Mouse (Mus musculus): ENCODE results near the gene Bfsp2.
"Not testable (repeated sequence)": the region's sequence is repeated elsewhere in the genome, so short reads cannot be mapped to it uniquely, and the experiment has no call there.

Gene Bfsp2

GRCm38 (mm10) chr9:103426425-103426824 lies 53.8 kb downstream of the Bfsp2 start:
- DNase-seq (ENCODE audit: low read depth, low spot score) = peak; percentile 78
- H3K36me3 ChIP-seq (ENCODE audit: control insufficient read depth, insufficient read depth, low read length, poor library complexity, severe bottlenecking) = no peaks in the 10 kb centered on the region; the same call in 1 of the 2 replicates
- no peaks in the 10 kb centered on the region for H3K27me3 ChIP-seq (ENCODE audit: control insufficient read depth, insufficient read depth, low read length, poor library complexity, severe bottlenecking)

- no peaks in the 10 kb centered on the region; the same call in 1 of the 2 replicates for H3K36me3 ChIP-seq (ENCODE audit: control insufficient read depth, insufficient read depth, low read length, poor library complexity, severe bottlenecking)
- DNase-seq (ENCODE audit: low read depth, low spot score) = peak; percentile 85
- no peaks in the 10 kb centered on the region for H3K27me3 ChIP-seq (ENCODE audit: control insufficient read depth, insufficient read depth, low read length, poor library complexity, severe bottlenecking)
Observed at GRCm38 (mm10) chr9:103424869-103425268, 55.4 kb downstream of the Bfsp2 start.

- DNase-seq (ENCODE audit: low read depth, low spot score) = peak; percentile 39
- H3K36me3 ChIP-seq (ENCODE audit: control insufficient read depth, insufficient read depth, low read length, poor library complexity, severe bottlenecking) = no peaks in the 10 kb centered on the region; the same call in 1 of the 2 replicates
- no peaks in the 10 kb centered on the region for H3K27me3 ChIP-seq (ENCODE audit: control insufficient read depth, insufficient read depth, low read length, poor library complexity, severe bottlenecking)
Observed at GRCm38 (mm10) chr9:103423951-103424350, 56.3 kb downstream of the Bfsp2 start.

DNA sequence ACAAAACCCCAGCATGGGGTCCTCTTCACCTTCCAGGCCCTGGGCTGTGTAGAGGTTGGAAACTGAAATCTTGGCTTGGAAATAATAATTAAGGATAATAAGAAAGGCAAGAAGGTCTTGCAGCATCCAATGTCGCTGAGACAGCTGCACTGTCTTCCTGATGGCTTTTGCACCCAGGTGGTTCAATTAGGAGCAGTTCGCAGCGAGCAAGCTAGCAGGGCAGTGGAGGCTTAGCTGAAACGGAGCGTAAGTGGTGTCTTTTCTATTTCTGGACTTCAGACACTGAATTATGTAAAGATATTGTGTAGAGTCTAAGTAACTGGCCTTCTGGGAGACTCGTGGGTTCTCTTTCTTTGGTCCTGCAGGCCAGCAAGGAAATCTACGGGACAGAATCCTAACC lies 56.8 kb downstream of the Bfsp2 start:
- H3K27me3 ChIP-seq (ENCODE audit: control insufficient read depth, insufficient read depth, low read length, poor library complexity, severe bottlenecking) = no peaks in the 10 kb centered on the region
- no peak for DNase-seq (ENCODE audit: low read depth, low spot score)
- no peaks in the 10 kb centered on the region for H3K36me3 ChIP-seq (ENCODE audit: control insufficient read depth, insufficient read depth, low read length, poor library complexity, severe bottlenecking)

- DNase-seq (ENCODE audit: low read depth, low spot score) = no peak
- Histone ChIP-seq H3K36me3 (ENCODE audit: control insufficient read depth, insufficient read depth, low read length, poor library complexity, severe bottlenecking) (no peaks in the 10 kb centered on the region), H3K27me3 (ENCODE audit: control insufficient read depth, insufficient read depth, low read length, poor library complexity, severe bottlenecking) (no peaks in the 10 kb centered on the region)
Observed at GRCm38 (mm10) chr9:103422847-103423246, 57.4 kb downstream of the Bfsp2 start.

DNA sequence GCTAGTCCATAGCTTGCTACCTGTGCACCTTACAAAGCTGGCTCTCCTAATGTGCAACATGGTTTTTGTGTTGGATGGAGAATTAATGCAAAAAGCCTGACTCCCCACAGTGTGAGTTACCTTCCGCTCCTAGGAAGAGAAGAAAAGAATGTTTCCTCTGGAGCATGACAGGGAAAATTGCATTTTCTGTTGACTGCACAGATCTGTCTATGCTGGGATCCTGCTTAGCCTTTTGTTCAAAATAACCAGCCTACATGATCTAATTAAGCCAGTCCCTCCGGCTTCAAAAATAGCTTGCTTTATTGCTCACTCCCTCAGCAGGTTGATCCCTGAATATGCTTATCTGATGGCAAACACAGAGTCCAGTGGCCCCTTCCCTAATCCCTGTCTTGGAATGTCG lies 59.4 kb downstream of the Bfsp2 start:
- Histone ChIP-seq H3K27me3 (ENCODE audit: control insufficient read depth, insufficient read depth, low read length, poor library complexity, severe bottlenecking) (no peaks in the 10 kb centered on the region), H3K36me3 (ENCODE audit: control insufficient read depth, insufficient read depth, low read length, poor library complexity, severe bottlenecking) (no peaks in the 10 kb centered on the region)
- DNase-seq (ENCODE audit: low read depth, low spot score) = no peak

- Histone ChIP-seq H3K36me3 (ENCODE audit: control insufficient read depth, insufficient read depth, low read length, poor library complexity, severe bottlenecking) (no peaks in the 10 kb centered on the region), H3K27me3 (ENCODE audit: control insufficient read depth, insufficient read depth, low read length, poor library complexity, severe bottlenecking) (no peaks in the 10 kb centered on the region)
- DNase-seq (ENCODE audit: low read depth, low spot score) = no peak
Observed at GRCm38 (mm10) chr9:103418786-103419185, 61.4 kb downstream of the Bfsp2 start.

- not testable (repeated sequence) for H3K27me3 ChIP-seq (ENCODE audit: control insufficient read depth, insufficient read depth, low read length, poor library complexity, severe bottlenecking); DNase-seq (ENCODE audit: low read depth, low spot score); H3K36me3 ChIP-seq (ENCODE audit: control insufficient read depth, insufficient read depth, low read length, poor library complexity, severe bottlenecking)
Observed at GRCm38 (mm10) chr9:103418267-103418666, 62.0 kb downstream of the Bfsp2 start.

- H3K27me3 ChIP-seq (ENCODE audit: control insufficient read depth, insufficient read depth, low read length, poor library complexity, severe bottlenecking) = no peaks in the 10 kb centered on the region
- no peaks in the 10 kb centered on the region for H3K36me3 ChIP-seq (ENCODE audit: control insufficient read depth, insufficient read depth, low read length, poor library complexity, severe bottlenecking)
- no peak for DNase-seq (ENCODE audit: low read depth, low spot score)
Observed at GRCm38 (mm10) chr9:103413457-103413856, 66.8 kb downstream of the Bfsp2 start.

DNA sequence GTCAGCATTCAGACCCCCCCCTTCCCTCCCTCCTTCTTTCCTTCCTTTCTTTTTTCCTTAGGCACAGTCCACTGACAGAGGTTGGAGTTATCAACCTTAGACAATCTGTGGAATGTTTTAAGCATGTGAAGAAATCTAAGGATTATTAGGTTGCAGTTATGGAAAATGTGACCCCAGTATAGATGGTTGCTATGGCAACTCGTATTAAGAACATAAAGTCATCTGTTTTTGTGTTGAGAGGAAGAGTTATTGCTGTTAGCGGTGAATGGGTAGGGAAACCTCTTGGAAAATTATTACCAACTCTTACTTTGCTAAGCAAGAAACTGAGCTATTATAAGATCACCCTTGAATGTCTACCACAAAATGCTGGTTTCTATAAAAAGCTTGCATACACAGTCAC lies 71.1 kb downstream of the Bfsp2 start:
- no peaks in the 10 kb centered on the region for H3K36me3 ChIP-seq (ENCODE audit: control insufficient read depth, insufficient read depth, low read length, poor library complexity, severe bottlenecking)
- no peak for DNase-seq (ENCODE audit: low read depth, low spot score)
- H3K27me3 ChIP-seq (ENCODE audit: control insufficient read depth, insufficient read depth, low read length, poor library complexity, severe bottlenecking) = no peaks in the 10 kb centered on the region

DNA sequence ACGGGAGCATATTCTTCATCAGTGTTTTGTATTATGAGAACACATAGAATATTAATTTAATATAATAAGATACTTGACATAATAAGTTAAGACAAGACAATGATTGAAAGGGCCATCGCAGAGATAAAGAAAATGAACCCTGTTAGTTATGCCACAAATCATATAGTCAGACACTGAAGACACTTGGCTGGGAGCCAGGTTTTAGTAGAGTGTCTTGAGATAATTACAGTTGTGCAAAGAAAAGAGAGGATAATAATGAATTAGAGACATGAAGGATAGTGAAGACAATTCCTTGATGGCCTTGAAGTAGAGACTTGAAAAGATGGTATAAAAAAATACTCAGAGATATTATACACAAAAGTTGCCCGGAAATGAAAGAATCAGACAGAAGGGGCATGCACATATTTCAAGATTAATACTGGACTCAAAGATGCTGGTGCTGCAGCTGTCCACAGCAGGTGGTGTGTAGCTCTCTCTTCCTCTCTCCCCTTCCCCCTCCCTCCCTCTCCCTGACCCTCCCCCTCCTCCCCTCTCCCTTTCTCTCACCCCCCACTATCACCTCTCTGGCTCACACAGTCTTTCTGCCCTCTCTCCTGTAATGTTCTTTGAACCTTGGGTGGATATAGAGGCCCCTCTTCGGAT lies 72.0 kb downstream of the Bfsp2 start:
- no peaks in the 10 kb centered on the region for H3K36me3 ChIP-seq (ENCODE audit: control insufficient read depth, insufficient read depth, low read length, poor library complexity, severe bottlenecking)

GRCm38 (mm10) chr9:103403331-103403973 lies 76.8 kb downstream of the Bfsp2 start:
- no peak for DNase-seq (ENCODE audit: low read depth, low spot score)
- no peaks in the 10 kb centered on the region for H3K27me3 ChIP-seq (ENCODE audit: control insufficient read depth, insufficient read depth, low read length, poor library complexity, severe bottlenecking)
- no peaks in the 10 kb centered on the region for H3K36me3 ChIP-seq (ENCODE audit: control insufficient read depth, insufficient read depth, low read length, poor library complexity, severe bottlenecking)

More for the DNA sequence above, 72.0 kb downstream of the Bfsp2 start:
- no peaks in the 10 kb centered on the region for H3K27me3 ChIP-seq (ENCODE audit: control insufficient read depth, insufficient read depth, low read length, poor library complexity, severe bottlenecking)
- no peak for DNase-seq (ENCODE audit: low read depth, low spot score)

DNA sequence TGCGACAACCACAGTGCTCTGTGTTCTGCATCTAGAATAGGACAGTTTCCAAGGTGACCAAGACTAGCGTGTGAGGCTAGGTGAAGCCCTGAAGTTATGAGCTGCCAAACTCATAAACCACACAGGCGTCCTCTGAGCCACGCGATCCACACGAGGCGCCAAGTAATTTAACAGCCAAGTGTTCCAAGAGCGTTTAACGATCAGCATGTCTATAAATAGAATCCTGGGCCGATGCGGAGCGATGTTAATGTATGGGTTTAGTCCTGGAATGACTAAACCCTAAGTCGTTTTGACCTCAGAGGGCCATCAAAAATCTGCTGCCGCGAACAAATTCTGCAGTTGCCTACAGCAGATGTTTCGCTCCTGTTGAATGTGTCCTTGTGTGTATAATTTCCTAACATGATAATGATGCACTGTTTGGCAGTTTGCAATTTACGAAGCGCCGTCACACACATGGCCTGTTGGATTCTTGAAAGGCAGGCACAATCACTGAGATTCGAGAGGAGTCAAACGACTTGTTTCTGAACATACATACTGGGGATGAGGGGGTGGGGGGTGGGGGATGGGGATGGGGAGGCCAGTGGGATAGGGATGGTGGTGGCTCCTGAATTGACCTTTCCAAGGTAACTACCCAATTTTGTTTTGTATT lies 81.6 kb downstream of the Bfsp2 start:
- DNase-seq (ENCODE audit: low read depth, low spot score) = no peak

DNA sequence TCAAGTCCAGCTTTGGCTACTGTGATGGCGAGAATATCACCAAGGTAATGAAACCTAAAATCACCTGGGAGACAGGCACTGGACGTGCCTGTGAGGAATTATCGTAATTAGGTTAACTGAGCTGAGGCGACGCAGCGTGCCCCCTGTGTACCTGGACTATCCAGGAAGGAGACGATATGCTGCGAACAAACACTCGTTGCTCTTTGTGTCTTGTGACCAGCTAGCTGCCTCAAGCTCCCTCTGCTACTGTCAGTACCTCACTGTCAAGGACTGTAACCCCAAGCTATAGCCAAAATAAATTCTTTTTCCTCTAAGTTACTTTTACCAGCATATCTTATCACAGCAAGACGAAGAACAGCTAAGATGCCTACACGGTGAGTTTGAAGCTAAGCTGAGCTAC lies 87.0 kb downstream of the Bfsp2 start:
- no peak for DNase-seq (ENCODE audit: low read depth, low spot score)
- no peaks in the 10 kb centered on the region for H3K36me3 ChIP-seq (ENCODE audit: control insufficient read depth, insufficient read depth, low read length, poor library complexity, severe bottlenecking)
- no peaks in the 10 kb centered on the region for H3K27me3 ChIP-seq (ENCODE audit: control insufficient read depth, insufficient read depth, low read length, poor library complexity, severe bottlenecking)

More for the DNA sequence above, 81.6 kb downstream of the Bfsp2 start:
- H3K36me3 ChIP-seq (ENCODE audit: control insufficient read depth, insufficient read depth, low read length, poor library complexity, severe bottlenecking) = no peaks in the 10 kb centered on the region
- H3K27me3 ChIP-seq (ENCODE audit: control insufficient read depth, insufficient read depth, low read length, poor library complexity, severe bottlenecking) = no peaks in the 10 kb centered on the region

- no peak for DNase-seq (ENCODE audit: low read depth, low spot score)
- Histone ChIP-seq H3K27me3 (ENCODE audit: control insufficient read depth, insufficient read depth, low read length, poor library complexity, severe bottlenecking) (no peaks in the 10 kb centered on the region), H3K36me3 (ENCODE audit: control insufficient read depth, insufficient read depth, low read length, poor library complexity, severe bottlenecking) (no peaks in the 10 kb centered on the region)
Observed at GRCm38 (mm10) chr9:103391796-103392372, 88.3 kb downstream of the Bfsp2 start.
